Mouse (Mus musculus): ENCODE measurements around the gene Gm49486.

Gm49486 gene

GRCm38 (mm10) chr15:79229058-79229821, at the start of gene Gm49486, which contains the start of gene Pick1:
TSS of gene Gm49486 (plus strand) at chr15:79229391.
TSS of gene Pick1 (plus strand) at chr15:79229173.
- peak; percentile 96 for DNase-seq

- DNase-seq, result no peak
Measured at GRCm38 (mm10) chr15:79185213-79185612, 44.0 kb upstream of the Gm49486 start.

GRCm38 (mm10) chr15:79187819-79188218, 41.4 kb upstream of the Gm49486 start:
- DNase-seq, result no peak

GRCm38 (mm10) chr15:79191426-79191825, 37.8 kb upstream of the Gm49486 start:
- no peak for DNase-seq

- no peak for DNase-seq
Measured at GRCm38 (mm10) chr15:79192450-79192849, 36.7 kb upstream of the Gm49486 start.

- DNase-seq, result no peak
Measured at GRCm38 (mm10) chr15:79192885-79193845, 36.0 kb upstream of the Gm49486 start.

GRCm38 (mm10) chr15:79194048-79194447, 35.1 kb upstream of the Gm49486 start:
- no peak for DNase-seq

GRCm38 (mm10) chr15:79194946-79195345, 34.2 kb upstream of the Gm49486 start:
- DNase-seq, result no peak

- no peak for DNase-seq
Measured at GRCm38 (mm10) chr15:79195492-79195891, 33.7 kb upstream of the Gm49486 start.

GRCm38 (mm10) chr15:79199390-79199976, 29.7 kb upstream of the Gm49486 start:
- DNase-seq, result no peak

- DNase-seq, result no peak
Measured at GRCm38 (mm10) chr15:79201491-79202150, 27.6 kb upstream of the Gm49486 start.

GRCm38 (mm10) chr15:79202575-79202974, 26.6 kb upstream of the Gm49486 start:
- no peak for DNase-seq

- DNase-seq, result no peak
Measured at GRCm38 (mm10) chr15:79208211-79208610, 21.0 kb upstream of the Gm49486 start.

- DNase-seq, result no peak
Measured at GRCm38 (mm10) chr15:79208758-79209439, 20.3 kb upstream of the Gm49486 start.

- DNase-seq, result no peak
Measured at GRCm38 (mm10) chr15:79210357-79210756, 18.8 kb upstream of the Gm49486 start.

GRCm38 (mm10) chr15:79212750-79213446, 16.3 kb upstream of the Gm49486 start:
- no peak for DNase-seq

- no peak for DNase-seq
Measured at GRCm38 (mm10) chr15:79213591-79213990, 15.6 kb upstream of the Gm49486 start.

GRCm38 (mm10) chr15:79216191-79216590, 13.0 kb upstream of the Gm49486 start:
- no peak for DNase-seq

GRCm38 (mm10) chr15:79219572-79219971, 9.6 kb upstream of the Gm49486 start:
- no peak for DNase-seq

GRCm38 (mm10) chr15:79223641-79224040, 5.5 kb upstream of the Gm49486 start:
- no peak for DNase-seq

- DNase-seq, result peak; percentile 88
Measured at GRCm38 (mm10) chr15:79224685-79225084, 4.5 kb upstream of the Gm49486 start.

Measured in cerebellum, adult 8-10 months (tissue).